Mouse (Mus musculus) neural tube, embryonic 11.5 days (tissue): ENCODE data around the gene Scyl2. TPM values are rescaled to one million over a fixed set of nuclear protein-coding genes. Genes with fewer than 3 reads are reported as not detected.

Source experiments
- ATAC-seq: fragments of 200-750 bp; cut with Nextera tagmentation; 2 replicates; pipeline ENCODE4 v1.8.0; 2017; ENCODE audit warnings: moderate number of reproducible peaks, mild to moderate bottlenecking, moderate TSS enrichment, moderate library complexity; ENCODE audit not compliant: insufficient read depth, low FRiP score, low TSS enrichment
- DNase-seq: peaks from one replicate; pipeline ENCODE4 v3.0.0-alpha.2; 2015; ENCODE audit warnings: low spot score
- H3K27ac ChIP-seq: fragments of 300-500 bp; sonication (generic); 2 replicates; pipeline ENCODE4 v1.5.1; 2014; ENCODE audit warnings: low read depth, mild to moderate bottlenecking, low read length
- H3K27me3 ChIP-seq: fragments of 300-500 bp; sonication (generic); 2 replicates; pipeline ENCODE4 v1.6.1; 2014; ENCODE audit warnings: mild to moderate bottlenecking, low read length, mixed read lengths; ENCODE audit not compliant: control insufficient read depth, insufficient read depth
- H3K36me3 ChIP-seq: fragments of 300-500 bp; sonication (generic); 2 replicates; pipeline ENCODE4 v1.6.1; 2014; ENCODE audit warnings: mild to moderate bottlenecking, low read length, moderate library complexity, mixed read lengths; ENCODE audit not compliant: control insufficient read depth, insufficient read depth
- H3K4me1 ChIP-seq: fragments of 300-500 bp; sonication (generic); 2 replicates; pipeline ENCODE4 v1.6.1; 2014; ENCODE audit warnings: low read length, mixed read lengths; ENCODE audit not compliant: control insufficient read depth, insufficient read depth
- H3K4me2 ChIP-seq: fragments of 300-500 bp; sonication (generic); 2 replicates; pipeline ENCODE4 v1.6.1; 2014; ENCODE audit warnings: low read depth, mild to moderate bottlenecking, moderate library complexity
- H3K4me3 ChIP-seq: fragments of 300-500 bp; sonication (generic); 2 replicates; pipeline ENCODE4 v1.5.1; 2014; ENCODE audit warnings: low read depth, low read length
- H3K9ac ChIP-seq: fragments of 300-500 bp; sonication (generic); 2 replicates; pipeline ENCODE4 v1.6.1; 2014; ENCODE audit warnings: mild to moderate bottlenecking, low read length
- H3K9me3 ChIP-seq: fragments of 300-500 bp; sonication (generic); 2 replicates; pipeline ENCODE4 v1.6.1; 2016; ENCODE audit warnings: low read length; ENCODE audit not compliant: control insufficient read depth
- WGBS: fragments of 180-500 bp; shearing (Covaris S2); extraction: QIAGEN DNeasy Blood & Tissue Kit; methylation state at CpG from one replicate; pipeline ENCODE4 v1.1.7; 2014; 5-methylcytosine and 5-hydroxymethylcytosine counted together
- polyA plus RNA-seq: library from polyadenylated mRNA; unstranded; fragments of >200 nt; fragmentation: Nextera tagmentation; extraction: Ambion mirVana; gene quantifications from 2 replicates; pipeline ENCODE4 v1.2.1, GENCODE M21; 2014

The Scyl2 gene
- polyA plus RNA-seq, 1 experiment from 2014 or later: 21.5 TPM

GRCm38 (mm10) chr10:89665679-89666078, 20.4 kb downstream of the Scyl2 start:
- no peaks in the 10 kb centered on the region for H3K9me3 ChIP-seq
- ATAC-seq (no peak), DNase-seq (no peak)
- 94% methylated on average over 9 of the region's 9 CpGs for WGBS
- no peak overlapping the region for H3K9ac ChIP-seq
- H3K27ac ChIP-seq: no peak overlapping the region
- H3K4me1 ChIP-seq: no peaks in the 10 kb centered on the region
- H3K4me3 ChIP-seq: no peak overlapping the region
- no peak overlapping the region for H3K4me2 ChIP-seq
- H3K36me3 ChIP-seq: no peaks in the 10 kb centered on the region
- no peaks in the 10 kb centered on the region for H3K27me3 ChIP-seq

- H3K4me3 ChIP-seq: no peak overlapping the region
- no peak for DNase-seq
Observed at GRCm38 (mm10) chr10:89664977-89665645, 21.0 kb downstream of the Scyl2 start.

GRCm38 (mm10) chr10:89656366-89656765, 29.7 kb downstream of the Scyl2 start:
- Histone ChIP-seq H3K4me1 (no peaks in the 10 kb centered on the region), H3K9ac (no peak overlapping the region), H3K27ac (no peak overlapping the region), H3K4me3 (no peak overlapping the region), H3K36me3 (peaks cover 5% of the 10 kb centered on the region), H3K9me3 (no peaks in the 10 kb centered on the region), H3K4me2 (no peak overlapping the region), H3K27me3 (no peaks in the 10 kb centered on the region)
- WGBS: 93% methylated on average over 5 of the region's 5 CpGs
- ATAC-seq (no peak), DNase-seq (no peak)

More at GRCm38 (mm10) chr10:89664977-89665645, 21.0 kb downstream of the Scyl2 start:
- ATAC-seq: no peak
- Histone ChIP-seq H3K27me3 (no peaks in the 10 kb centered on the region), H3K36me3 (no peaks in the 10 kb centered on the region), H3K9me3 (no peaks in the 10 kb centered on the region), H3K4me2 (no peak overlapping the region), H3K27ac (no peak overlapping the region), H3K9ac (no peak overlapping the region), H3K4me1 (no peaks in the 10 kb centered on the region)
- 92% methylated on average over 8 of the region's 8 CpGs for whole genome bisulfite sequencing

- Histone ChIP-seq H3K4me3 (no peak overlapping the region), H3K27me3 (no peaks in the 10 kb centered on the region), H3K9me3 (no peaks in the 10 kb centered on the region), H3K4me2 (no peak overlapping the region), H3K9ac (no peak overlapping the region), H3K36me3 (peaks cover 4% of the 10 kb centered on the region; the same call in 1 of the 2 replicates), H3K27ac (no peak overlapping the region), H3K4me1 (no peaks in the 10 kb centered on the region)
- DNase-seq (no peak), ATAC-seq (no peak)
- whole genome bisulfite sequencing: 91% methylated on average over 8 of the region's 8 CpGs
Observed at GRCm38 (mm10) chr10:89652912-89653311, 33.2 kb downstream of the Scyl2 start.

GRCm38 (mm10) chr10:89651691-89652090, 34.4 kb downstream of the Scyl2 start:
- no peak overlapping the region for H3K27ac ChIP-seq
- H3K27me3 ChIP-seq: no peaks in the 10 kb centered on the region
- WGBS: 86% methylated on average over 1 of the region's 1 CpGs
- no peak for ATAC-seq
- peaks cover 2% of the 10 kb centered on the region for H3K36me3 ChIP-seq
- H3K4me2 ChIP-seq: no peak overlapping the region
- H3K4me1 ChIP-seq: no peaks in the 10 kb centered on the region
- DNase-seq: no peak
- no peaks in the 10 kb centered on the region for H3K9me3 ChIP-seq
- H3K4me3 ChIP-seq: no peak overlapping the region
- no peak overlapping the region for H3K9ac ChIP-seq

GRCm38 (mm10) chr10:89646918-89647317, 39.2 kb downstream of the Scyl2 start:
- no peak overlapping the region for H3K27ac ChIP-seq
- H3K4me3 ChIP-seq: no peak overlapping the region
- H3K36me3 ChIP-seq: peaks cover 5% of the 10 kb centered on the region
- WGBS: 90% methylated on average over 9 of the region's 9 CpGs
- H3K4me2 ChIP-seq: no peak overlapping the region
- H3K9ac ChIP-seq: no peak overlapping the region
- DNase-seq: no peak
- no peaks in the 10 kb centered on the region for H3K4me1 ChIP-seq
- H3K27me3 ChIP-seq: no peaks in the 10 kb centered on the region
- ATAC-seq: no peak
- H3K9me3 ChIP-seq: no peaks in the 10 kb centered on the region

- Histone ChIP-seq H3K4me1 (no peaks in the 10 kb centered on the region), H3K4me2 (no peak overlapping the region), H3K4me3 (no peak overlapping the region), H3K36me3 (peaks cover 7% of the 10 kb centered on the region), H3K27ac (no peak overlapping the region), H3K9me3 (no peaks in the 10 kb centered on the region), H3K9ac (no peak overlapping the region), H3K27me3 (no peaks in the 10 kb centered on the region)
- ATAC-seq (no peak), DNase-seq (no peak)
- WGBS: 93% methylated on average over 3 of the region's 3 CpGs
Observed at GRCm38 (mm10) chr10:89637001-89637400, 49.1 kb downstream of the Scyl2 start.

- DNase-seq (no peak), ATAC-seq (no peak)
- Histone ChIP-seq H3K9ac (no peak overlapping the region), H3K4me1 (no peaks in the 10 kb centered on the region), H3K27me3 (no peaks in the 10 kb centered on the region), H3K36me3 (no peaks in the 10 kb centered on the region), H3K27ac (no peak overlapping the region), H3K9me3 (no peaks in the 10 kb centered on the region), H3K4me2 (no peak overlapping the region), H3K4me3 (no peak overlapping the region)
- 90% methylated on average over 5 of the region's 5 CpGs for WGBS
Observed at GRCm38 (mm10) chr10:89635018-89635417, 51.1 kb downstream of the Scyl2 start.

- Histone ChIP-seq H3K9me3 (no peaks in the 10 kb centered on the region), H3K4me1 (no peaks in the 10 kb centered on the region), H3K9ac (no peak overlapping the region), H3K4me2 (no peak overlapping the region), H3K27me3 (no peaks in the 10 kb centered on the region), H3K27ac (no peak overlapping the region), H3K36me3 (no peaks in the 10 kb centered on the region), H3K4me3 (no peak overlapping the region)
- WGBS: 94% methylated on average over 7 of the region's 7 CpGs
- ATAC-seq: no peak
- DNase-seq: no peak
Observed at GRCm38 (mm10) chr10:89633736-89634426, 52.2 kb downstream of the Scyl2 start.
